Mouse (Mus musculus): ENCODE measurements at regions not wholly inside any gene's neighbourhood (a gene's known extent, or its start where the extent isn't known, plus 50 kb on each side); places are given as distances from the start of the nearest gene placed in this dataset.

DNA sequence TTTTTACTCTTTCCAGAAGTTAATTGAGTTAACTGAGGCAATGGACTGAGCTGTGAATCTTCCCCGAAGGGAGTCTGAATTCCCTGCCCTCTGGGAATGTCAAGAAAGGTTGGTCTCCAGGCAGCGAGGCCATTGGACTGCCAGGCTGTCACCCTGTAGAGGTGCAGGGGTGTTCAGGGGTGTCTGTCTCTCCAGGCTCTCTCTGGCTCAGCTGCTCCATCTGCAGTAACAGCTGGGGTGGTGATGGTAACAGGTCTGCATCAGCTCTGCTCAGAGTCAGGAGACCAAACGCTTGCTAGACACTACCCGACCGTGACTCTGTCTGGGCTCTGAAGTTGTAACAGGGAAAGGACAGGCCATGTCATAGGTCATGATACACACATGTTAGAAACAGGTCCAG, 154.9 kb downstream of the Rps24 start:
- DNase-seq = no peak

DNA sequence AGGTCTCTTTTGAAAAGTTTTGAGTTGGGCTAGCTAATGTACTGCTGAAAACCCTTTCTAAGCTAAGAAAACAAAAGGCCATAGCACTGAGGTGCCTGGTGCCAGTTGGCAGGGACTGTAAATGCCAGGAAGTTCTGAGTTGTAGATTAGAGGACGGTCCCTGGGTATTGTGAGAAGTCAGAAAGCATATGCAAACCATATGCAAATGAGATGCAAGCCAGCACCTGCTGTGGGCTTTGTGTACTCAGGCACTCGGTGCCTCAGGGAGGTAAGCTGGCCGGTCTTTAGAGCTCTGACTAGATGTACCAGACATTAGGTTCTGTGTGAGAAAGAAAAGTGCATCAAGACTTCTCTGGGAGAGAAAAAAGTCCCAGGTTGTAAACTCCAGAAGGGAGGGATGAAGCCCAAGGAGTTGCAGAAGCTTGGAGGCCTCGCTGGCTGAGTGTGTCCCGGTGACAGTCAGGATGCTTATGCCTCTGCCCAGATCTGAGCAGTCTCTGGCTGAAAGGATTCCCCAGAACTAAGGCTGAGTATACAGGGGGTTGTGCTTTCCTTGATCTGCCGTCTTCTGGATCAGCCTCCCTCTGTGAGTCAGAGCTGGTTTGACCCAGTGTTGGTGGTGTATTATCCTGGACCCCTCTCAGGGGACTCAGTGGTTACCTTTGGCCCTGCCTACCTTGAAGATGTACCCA, 157.3 kb downstream of the Rps24 start:
- DNase-seq = peak; percentile 22

DNA sequence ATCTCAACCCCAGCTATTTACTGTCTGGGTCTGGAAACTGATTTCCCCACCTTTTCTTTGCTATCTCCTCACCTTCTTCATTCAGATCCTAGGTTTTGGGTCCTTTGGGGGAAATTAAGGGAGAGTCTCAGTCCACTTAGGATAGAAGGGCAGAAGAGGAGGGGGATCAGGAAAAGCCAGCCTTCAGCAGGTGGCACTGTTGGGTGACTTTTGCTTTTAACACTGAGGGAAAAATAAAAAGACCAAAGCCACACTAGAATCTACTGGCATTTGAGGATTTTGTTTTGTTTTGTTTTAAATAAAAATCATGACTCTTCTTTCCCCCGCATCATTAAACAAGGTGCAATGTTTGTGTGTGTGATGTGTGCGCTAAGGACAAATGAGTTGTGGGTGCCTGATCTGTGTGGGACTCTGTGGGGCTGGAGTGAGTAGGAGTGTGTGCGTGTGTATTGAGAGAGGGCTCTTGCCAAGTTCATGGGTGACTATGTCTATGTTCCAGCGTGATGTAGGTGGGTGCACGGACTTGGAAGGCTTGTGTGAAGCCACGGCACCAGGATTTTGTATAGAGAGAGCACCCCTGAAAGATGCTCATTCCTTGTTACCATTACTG, 159.4 kb downstream of the Rps24 start:
- DNase-seq = peak; percentile 44

DNA sequence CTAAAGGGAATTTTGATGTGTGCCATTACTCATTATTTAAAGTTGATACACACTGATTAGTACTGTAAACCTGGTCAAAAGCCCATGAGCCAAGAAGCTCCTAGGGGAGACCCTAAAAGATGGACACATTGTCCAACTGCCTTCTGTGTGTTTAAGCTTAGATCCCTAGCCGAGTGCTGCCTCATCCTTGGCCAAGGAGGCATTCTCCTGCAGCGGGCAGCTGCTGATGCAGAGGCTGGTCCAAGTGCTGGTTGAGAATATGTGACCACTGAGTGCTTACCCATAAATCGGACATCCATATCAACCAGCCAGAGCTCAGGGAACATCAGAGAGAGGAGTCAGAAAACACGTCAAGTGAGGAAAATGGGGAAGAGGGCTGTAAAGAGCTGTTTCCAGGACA, 160.8 kb downstream of the Rps24 start:
- no peak for DNase-seq

DNA sequence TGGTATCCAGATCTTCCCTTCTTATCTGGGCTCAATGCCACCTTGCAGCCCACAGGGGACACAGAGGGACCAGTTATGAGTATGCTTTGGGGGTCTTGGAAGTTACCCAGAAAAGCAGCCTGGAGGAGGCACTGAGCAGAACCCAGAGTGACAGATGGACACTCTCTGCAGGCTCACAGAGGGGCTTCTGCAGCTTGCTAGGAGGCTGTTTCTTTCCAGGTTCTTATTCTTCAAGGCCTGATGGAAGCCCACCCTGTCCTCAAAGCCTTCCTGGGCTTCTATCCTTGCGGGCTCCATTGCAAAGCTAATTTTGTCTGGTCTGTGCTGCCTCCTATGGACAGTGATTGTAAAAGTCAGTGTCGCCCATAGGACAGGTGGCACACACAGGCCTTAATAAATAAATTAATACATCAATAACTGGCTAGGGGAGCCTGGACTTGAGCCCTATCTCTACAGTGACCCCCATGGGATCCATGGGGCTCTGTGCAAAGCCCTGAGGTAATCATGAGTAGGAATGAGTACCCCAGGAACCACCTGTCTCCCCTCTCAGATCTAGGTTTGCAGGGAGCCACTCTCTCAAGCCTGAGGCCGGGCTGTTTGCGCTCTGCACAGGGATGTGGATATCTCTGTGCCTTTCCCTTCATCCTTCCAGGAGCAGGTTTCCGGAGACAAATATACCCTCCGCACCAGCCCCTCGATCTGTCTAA, 163.4 kb downstream of the Rps24 start:
- peak; percentile 46 for DNase-seq

DNA sequence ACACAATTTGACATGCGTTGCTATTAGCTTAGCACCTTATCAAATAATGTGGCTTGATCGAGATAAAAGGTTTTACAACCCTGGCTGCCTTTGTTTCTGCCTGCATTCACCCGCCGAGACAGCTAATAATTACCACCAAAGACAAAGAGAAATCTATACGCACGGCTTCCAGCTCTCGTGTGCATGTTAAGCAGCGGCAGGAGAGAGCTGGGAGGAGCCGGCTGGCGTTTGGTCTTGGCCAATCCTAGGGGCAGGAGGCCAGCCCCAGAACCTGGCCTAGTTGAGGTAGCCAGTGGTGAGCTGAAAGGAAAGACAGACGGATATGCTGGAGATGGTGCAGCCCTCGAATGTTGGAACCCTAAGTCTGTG, 164.0 kb downstream of the Rps24 start:
- DNase-seq = peak; percentile 25

DNA sequence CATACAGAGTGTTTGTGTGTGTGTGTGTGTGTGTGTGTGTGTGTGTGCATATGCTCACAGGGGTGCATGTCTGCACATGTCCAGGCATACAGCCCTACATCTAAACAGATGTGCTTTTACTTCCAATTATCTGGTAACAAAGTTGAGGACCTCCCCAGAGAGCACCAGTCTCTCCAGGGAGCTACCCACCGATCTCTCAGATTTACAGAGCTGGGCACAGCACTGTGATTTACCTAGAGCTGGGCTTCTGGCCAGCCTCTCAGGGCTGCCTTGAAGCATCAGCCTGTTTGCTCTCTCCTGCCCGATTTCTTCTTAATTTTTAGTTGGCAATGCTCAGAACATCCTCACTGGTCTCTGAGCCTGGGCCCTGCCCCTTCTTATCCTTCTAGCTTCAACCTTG, 165.7 kb downstream of the Rps24 start:
- DNase-seq = no peak

DNA sequence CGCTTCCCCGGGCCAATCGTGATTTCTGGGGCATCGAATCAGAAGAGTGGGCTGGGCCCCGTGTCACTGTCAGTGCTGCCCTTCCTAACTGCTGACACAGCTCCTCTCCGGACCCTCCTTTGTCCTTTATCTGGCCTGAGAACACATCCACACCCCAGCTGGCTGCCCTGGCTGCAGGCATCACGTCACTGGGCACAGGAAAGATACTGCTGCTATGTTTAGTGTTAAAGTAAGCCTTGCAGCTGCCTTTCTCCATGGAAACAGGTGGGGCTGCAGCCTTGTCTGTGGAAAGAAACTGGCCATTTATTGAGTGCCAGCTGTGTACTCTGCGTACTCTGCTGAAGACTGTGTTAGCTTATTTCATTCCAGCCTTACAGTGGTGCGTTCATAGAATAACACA, 168.7 kb downstream of the Rps24 start:
- peak; percentile 15 for DNase-seq

DNA sequence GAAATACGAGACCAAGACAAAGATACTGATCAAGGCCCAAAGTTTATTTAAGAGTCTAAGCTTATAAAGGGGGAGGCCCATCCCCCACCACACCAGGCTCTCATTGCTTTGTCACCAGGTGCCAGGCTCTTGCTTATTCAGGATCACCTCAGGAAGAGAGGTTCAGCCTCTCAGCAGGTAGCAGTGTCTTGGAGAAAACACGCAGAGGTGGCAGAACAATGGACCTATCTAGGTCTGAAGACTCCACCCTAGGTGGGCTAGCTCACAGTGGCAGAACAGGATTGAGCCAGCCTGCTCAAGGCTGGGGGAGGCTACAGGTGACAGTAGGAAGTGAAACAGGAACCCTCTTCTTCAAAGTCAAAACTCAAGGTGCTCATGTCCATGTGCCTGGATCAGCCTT, 174.9 kb downstream of the Rps24 start:
- DNase-seq = no peak

DNA sequence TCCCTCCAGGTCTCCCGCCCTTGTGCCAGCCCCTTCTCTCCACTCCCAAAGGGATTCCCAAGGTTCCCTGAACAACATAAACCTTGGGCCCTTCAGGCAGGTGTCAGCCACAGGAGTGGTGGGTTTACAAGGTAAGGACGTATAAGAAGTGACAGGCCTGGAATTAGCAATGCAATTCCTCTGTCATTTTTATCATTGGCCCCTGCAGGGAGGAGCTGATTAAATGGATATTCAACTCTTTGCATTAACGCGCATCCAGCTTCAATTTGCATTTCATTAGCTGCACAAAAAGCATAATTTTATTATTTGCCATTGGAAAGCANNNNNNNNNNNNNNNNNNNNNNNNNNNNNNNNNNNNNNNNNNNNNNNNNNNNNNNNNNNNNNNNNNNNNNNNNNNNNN, 178.3 kb downstream of the Rps24 start:
- DNase-seq = no peak
